Mouse (Mus musculus) lung, embryonic 14.5 days (tissue): ENCODE results near the gene 3110001I22Rik. TPM values are rescaled to one million over a fixed set of nuclear protein-coding genes. Genes with fewer than 3 reads are reported as not detected.

Experiments used
- ATAC-seq: fragments of 200-750 bp; cut with Nextera tagmentation; 2 replicates; pipeline ENCODE4 v1.8.0; 2017; ENCODE audit warnings: mild to moderate bottlenecking, moderate TSS enrichment, moderate library complexity; ENCODE audit not compliant: insufficient read depth
- DNase-seq: peaks from one replicate; pipeline ENCODE4 v3.0.0-alpha.2; 2015
- H3K27ac ChIP-seq: fragments of 300-500 bp; sonication (generic); 2 replicates; pipeline ENCODE4 v1.5.1; 2014; ENCODE audit warnings: low read depth, mild to moderate bottlenecking, moderate library complexity
- H3K27me3 ChIP-seq: fragments of 300-500 bp; sonication (generic); 2 replicates; pipeline ENCODE4 v1.6.1; 2014; ENCODE audit warnings: low read length, control low read depth; ENCODE audit not compliant: insufficient read depth
- H3K36me3 ChIP-seq: fragments of 300-500 bp; sonication (generic); 2 replicates; pipeline ENCODE4 v1.6.1; 2014; ENCODE audit warnings: control low read depth; ENCODE audit not compliant: insufficient read depth
- H3K4me1 ChIP-seq: fragments of 300-500 bp; sonication (generic); 2 replicates; pipeline ENCODE4 v1.6.1; 2014; ENCODE audit warnings: antibody characterized with exemption, control low read depth; ENCODE audit not compliant: insufficient read depth
- H3K4me2 ChIP-seq: fragments of 300-500 bp; sonication (generic); 2 replicates; pipeline ENCODE4 v1.6.1; 2014; ENCODE audit warnings: mild to moderate bottlenecking
- H3K4me3 ChIP-seq: fragments of 300-500 bp; sonication (generic); 2 replicates; pipeline ENCODE4 v1.5.1; 2014; ENCODE audit warnings: low read depth, low read length
- H3K9ac ChIP-seq: fragments of 300-500 bp; sonication (generic); 2 replicates; pipeline ENCODE4 v1.6.1; 2014
- H3K9me3 ChIP-seq: fragments of 300-500 bp; sonication (generic); 2 replicates; pipeline ENCODE4 v1.6.1; 2016; ENCODE audit warnings: low read depth, low read length, control low read depth
- CTCF ChIP-seq: IDR thresholded peaks from 2 replicates; pipeline ENCODE4 v1.5.1; 2016; ENCODE audit warnings: antibody characterized with exemption, low read depth
- WGBS: fragments of 180-500 bp; shearing (Covaris S2); extraction: QIAGEN DNeasy Blood & Tissue Kit; methylation state at CpG from one replicate; pipeline ENCODE4 v1.1.7; 2014; 5-methylcytosine and 5-hydroxymethylcytosine counted together
- polyA plus RNA-seq: library from polyadenylated mRNA; unstranded; fragments of >200 nt; fragmentation: Nextera tagmentation; extraction: Ambion mirVana; gene quantifications from 2 replicates; pipeline ENCODE4 v1.2.1, GENCODE M21; 2014

The 3110001I22Rik gene
- polyA plus RNA-seq, 1 experiment from 2014 or later, result 6.2 TPM

GRCm38 (mm10) chr16:13716821-13717553, 45.3 kb downstream of the 3110001I22Rik start:
- Histone ChIP-seq H3K27me3 (no peaks in the 10 kb centered on the region), H3K4me3 (no peak overlapping the region), H3K9me3 (no peaks in the 10 kb centered on the region), H3K4me1 (no peaks in the 10 kb centered on the region), H3K36me3 (no peaks in the 10 kb centered on the region), H3K4me2 (no peak overlapping the region), H3K9ac (no peak overlapping the region), H3K27ac (no peak overlapping the region)
- ATAC-seq (no peak), DNase-seq (no peak)
- TF ChIP-seq CTCF, result no peak
- WGBS, result 81% methylated on average over 2 of the region's 2 CpGs

- Histone ChIP-seq H3K4me2 (no peak overlapping the region), H3K4me1 (no peaks in the 10 kb centered on the region), H3K4me3 (no peak overlapping the region), H3K36me3 (no peaks in the 10 kb centered on the region), H3K27me3 (no peaks in the 10 kb centered on the region), H3K9me3 (no peaks in the 10 kb centered on the region), H3K27ac (no peak overlapping the region), H3K9ac (no peak overlapping the region)
- 30% methylated on average over 10 of the region's 10 CpGs for WGBS
- no peak for TF ChIP-seq CTCF
- DNase-seq (no peak), ATAC-seq (no peak)
These were observed 51.2 kb downstream of the 3110001I22Rik start for GRCm38 (mm10) chr16:13722937-13723336.

- Histone ChIP-seq H3K4me1 (no peaks in the 10 kb centered on the region), H3K36me3 (no peaks in the 10 kb centered on the region), H3K9ac (no peak overlapping the region), H3K9me3 (no peaks in the 10 kb centered on the region), H3K4me3 (no peak overlapping the region), H3K4me2 (no peak overlapping the region), H3K27ac (no peak overlapping the region), H3K27me3 (no peaks in the 10 kb centered on the region)
- WGBS, result 72% methylated on average over 5 of the region's 5 CpGs
- DNase-seq (no peak), ATAC-seq (no peak)
- TF ChIP-seq CTCF, result no peak
These were observed 56.1 kb downstream of the 3110001I22Rik start for GRCm38 (mm10) chr16:13727811-13728335.

Other genes starting within 250 kb of the 3110001I22Rik start
- gene Parn, start 3.8 kb upstream of the 3110001I22Rik start, polyA plus RNA-seq, result 40.9 and 41.7 TPM in 2 replicates
- gene Bfar, start 71 bp upstream of the 3110001I22Rik start, polyA plus RNA-seq, result 41.2 and 42.2 TPM in 2 replicates
- 0.68 and 0.93 TPM in 2 replicates for gene Pla2g10, start 59.1 kb downstream of the 3110001I22Rik start, polyA plus RNA-seq
- 63.8 and 66.1 TPM in 2 replicates for gene Rrn3, start 108.8 kb downstream of the 3110001I22Rik start, polyA plus RNA-seq
- gene Ntan1, start 146.9 kb downstream of the 3110001I22Rik start, polyA plus RNA-seq, result 154 and 162 TPM in 2 replicates
- gene Pdxdc1, start 231.2 kb downstream of the 3110001I22Rik start, polyA plus RNA-seq, result 92.2 and 96.6 TPM in 2 replicates
- 5.9 and 7.8 TPM in 2 replicates for gene Mpv17l, start 231.2 kb downstream of the 3110001I22Rik start, polyA plus RNA-seq